Mouse (Mus musculus) cerebellum, postnatal 36 days (tissue): ENCODE measurements around the gene Zfyve9.
A peak's percentile ranks its signal among the peaks of the same experiment; 100 is the strongest.

Experiments used
- DNase-seq, 2 experiments: peaks; one replicate each; pipeline ENCODE4 v3.0.0; 2021 to 2022; ENCODE audit warnings: mixed read lengths in 2 of 2

The Zfyve9 gene

GRCm38 (mm10) chr4:108598306-108598705 lies 182.3 kb downstream of the Zfyve9 start:
- DNase-seq = no peak

- DNase-seq = no peak
Measured at GRCm38 (mm10) chr4:108595785-108596184, 184.8 kb downstream of the Zfyve9 start.

- peak in 1 of 2 experiments; percentile 15 for DNase-seq
Measured at GRCm38 (mm10) chr4:108593376-108593775, 187.2 kb downstream of the Zfyve9 start.
